Mouse (Mus musculus) heart, embryonic 13.5 days (tissue): Measurements from ENCODE around the gene Fam43b. TPM values are rescaled to one million over a fixed set of nuclear protein-coding genes. Genes with fewer than 3 reads are reported as not detected.

ENCODE experiments used
- ATAC-seq: fragments of 200-750 bp; cut with Nextera tagmentation; 2 replicates; pipeline ENCODE4 v1.8.0; 2017; ENCODE audit warnings: moderate TSS enrichment; ENCODE audit not compliant: insufficient number of reproducible peaks, low FRiP score, low TSS enrichment; ENCODE audit errors: extremely low read depth
- H3K27ac ChIP-seq: fragments of 300-500 bp; sonication (generic); replicated peaks from 2 replicates; pipeline ENCODE4 v1.5.1; 2015; ENCODE audit warnings: moderate library complexity, mild to moderate bottlenecking, inconsistent platforms
- H3K27me3 ChIP-seq: fragments of 300-500 bp; sonication (generic); replicated peaks from 2 replicates; pipeline ENCODE4 v1.6.1; 2015; ENCODE audit warnings: mild to moderate bottlenecking, inconsistent platforms
- H3K36me3 ChIP-seq: fragments of 300-500 bp; sonication (generic); 2 replicates; pipeline ENCODE4 v1.6.1; 2015; ENCODE audit warnings: mild to moderate bottlenecking, inconsistent platforms
- H3K4me1 ChIP-seq: fragments of 300-500 bp; sonication (generic); 2 replicates; pipeline ENCODE4 v1.6.1; 2015; ENCODE audit warnings: inconsistent platforms
- H3K4me2 ChIP-seq: fragments of 300-500 bp; sonication (generic); 2 replicates; pipeline ENCODE4 v1.6.1; 2015; ENCODE audit warnings: inconsistent platforms, mild to moderate bottlenecking, moderate library complexity
- H3K4me3 ChIP-seq: fragments of 300-500 bp; sonication (generic); 2 replicates; pipeline ENCODE4 v1.5.1; 2015; ENCODE audit warnings: moderate library complexity, mild to moderate bottlenecking, inconsistent platforms
- H3K9ac ChIP-seq: fragments of 300-500 bp; sonication (generic); 2 replicates; pipeline ENCODE4 v1.6.1; 2015; ENCODE audit warnings: inconsistent platforms, mild to moderate bottlenecking, moderate library complexity
- H3K9me3 ChIP-seq: fragments of 300-500 bp; sonication (generic); 2 replicates; pipeline ENCODE4 v1.6.1; 2016; ENCODE audit warnings: inconsistent platforms
- WGBS: fragments of 180-500 bp; shearing (Covaris S2); methylation state at CpG from one replicate; pipeline ENCODE4 v1.1.7; 2015; ENCODE audit warnings: mixed read lengths; 5-methylcytosine and 5-hydroxymethylcytosine counted together
- polyA plus RNA-seq: library from polyadenylated mRNA; unstranded; fragments of >200 nt; fragmentation: Nextera tagmentation; extraction: Ambion mirVana; gene quantifications from 2 replicates; pipeline ENCODE4 v1.2.1, GENCODE M21; 2015

The Fam43b gene
- polyA plus RNA-seq, 1 experiment from 2014 or later = not detected

DNA sequence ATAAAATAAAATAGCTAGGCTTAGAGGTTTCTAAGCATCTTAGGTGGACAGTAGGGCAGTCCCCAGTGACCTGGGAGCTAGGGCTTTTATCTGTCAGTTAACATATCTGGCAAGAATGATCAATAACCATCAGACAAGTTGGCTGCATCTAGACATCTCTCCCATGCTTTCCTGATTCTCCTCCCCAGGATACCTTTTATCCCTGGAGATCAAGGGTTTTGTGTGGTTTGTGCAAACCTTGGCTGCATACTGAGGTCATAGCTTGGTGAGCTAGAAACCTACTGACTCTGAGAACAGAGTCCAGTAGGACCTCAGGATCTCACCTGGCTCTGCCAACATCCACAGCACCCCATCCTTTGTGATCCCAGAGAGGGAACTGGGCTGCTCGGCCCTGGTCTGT lies 49.0 kb downstream of the Fam43b start:
- Histone ChIP-seq H3K4me2 (no peak overlapping the region), H3K4me3 (no peak overlapping the region), H3K36me3 (no peaks in the 10 kb centered on the region), H3K9me3 (0 out of 2 replicates have a peak, but pooled peaks cover 4% of the 10 kb centered on the region), H3K27ac (no peak overlapping the region), H3K9ac (no peak overlapping the region), H3K27me3 (0 out of 2 replicates have a peak, but pooled peaks cover 7% of the 10 kb centered on the region), H3K4me1 (peaks cover 23% of the 10 kb centered on the region)
- ATAC-seq = no peak
- WGBS = 67% methylated on average over 1 of the region's 1 CpGs

DNA sequence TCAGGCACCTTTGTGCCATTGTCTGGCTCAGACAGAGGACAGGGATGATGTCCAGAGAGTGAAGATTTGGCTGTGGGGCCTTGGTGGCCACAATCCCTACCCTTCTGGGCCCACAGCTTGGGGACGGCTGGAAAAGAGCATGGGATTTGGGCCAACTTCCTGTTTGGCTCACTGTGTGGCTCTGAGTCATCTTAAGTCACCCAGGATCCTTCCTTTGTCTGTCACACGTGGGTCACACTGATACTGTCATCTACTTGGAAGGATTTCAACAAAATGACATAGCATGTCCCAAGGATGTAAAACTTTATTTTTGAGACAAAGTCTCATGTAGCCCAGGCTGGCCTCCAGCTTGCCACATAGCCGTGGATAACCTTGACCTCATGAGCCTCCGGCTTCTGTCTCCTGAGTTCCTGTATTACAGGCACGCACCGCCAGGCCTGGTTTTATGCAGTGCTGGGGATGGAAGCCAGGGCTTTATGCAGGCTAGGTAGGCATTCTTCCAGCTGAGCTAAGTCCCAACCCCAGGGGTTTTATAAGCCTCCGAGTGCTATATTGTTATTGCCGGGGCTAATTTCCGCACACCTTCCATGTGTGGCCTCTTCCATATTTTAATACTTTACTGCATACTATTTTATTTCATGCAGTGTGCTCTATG lies 51.3 kb downstream of the Fam43b start:
- H3K9ac ChIP-seq = no peak overlapping the region
- 64% methylated on average over 9 of the region's 9 CpGs for WGBS
- no peak for ATAC-seq
- H3K9me3 ChIP-seq = no peaks in the 10 kb centered on the region
- no peak overlapping the region for H3K27ac ChIP-seq
- no peak overlapping the region for H3K4me3 ChIP-seq
- 0 out of 2 replicates have a peak, but pooled peaks cover 4% of the 10 kb centered on the region for H3K27me3 ChIP-seq
- H3K4me2 ChIP-seq = no peak overlapping the region
- H3K4me1 ChIP-seq = peaks cover 38% of the 10 kb centered on the region
- no peaks in the 10 kb centered on the region for H3K36me3 ChIP-seq

Other genes with a start within 250 kb of the Fam43b start
- gene Hp1bp3, start 180.2 kb downstream of the Fam43b start, polyA plus RNA-seq = 94.5 and 104 TPM in 2 replicates
- gene Sh2d5, start 146.1 kb downstream of the Fam43b start, polyA plus RNA-seq = 0.31 and 0.37 TPM in 2 replicates
- gene Kif17, start 146.1 kb downstream of the Fam43b start, polyA plus RNA-seq = 0.76 and 0.79 TPM in 2 replicates
- 291 and 314 TPM in 2 replicates for gene Ddost, start 91.8 kb downstream of the Fam43b start, polyA plus RNA-seq
- gene Pink1, start 70.2 kb downstream of the Fam43b start, polyA plus RNA-seq = 67.0 and 69.5 TPM in 2 replicates
- gene Cda, start 28.5 kb downstream of the Fam43b start, polyA plus RNA-seq = 13.5 and 14.3 TPM in 2 replicates
- gene Mul1, start 38.1 kb upstream of the Fam43b start, polyA plus RNA-seq = 21.3 and 22.8 TPM in 2 replicates
- gene Camk2n1, start 57.8 kb upstream of the Fam43b start, polyA plus RNA-seq = 1.0 and 1.1 TPM in 2 replicates
- gene Vwa5b1, start 239.4 kb upstream of the Fam43b start, polyA plus RNA-seq = not detected in 2 replicates